Mouse (Mus musculus) neural tube, embryonic 15.5 days (tissue): Measurements from ENCODE around the gene Nfib. TPM values are rescaled to one million over a fixed set of nuclear protein-coding genes. Genes with fewer than 3 reads are reported as not detected.
A peak's percentile ranks its signal among the peaks of the same experiment; 100 is the strongest.

Experiments used
- ATAC-seq: fragments of 200-750 bp; cut with Nextera tagmentation; 2 replicates; pipeline ENCODE4 v1.8.0; 2017; ENCODE audit warnings: mild to moderate bottlenecking, moderate TSS enrichment, moderate library complexity; ENCODE audit not compliant: low FRiP score
- H3K27ac ChIP-seq: fragments of 300-500 bp; sonication (generic); replicated peaks from 2 replicates; pipeline ENCODE4 v1.5.1; 2015; ENCODE audit warnings: mild to moderate bottlenecking, inconsistent platforms
- H3K27me3 ChIP-seq: fragments of 300-500 bp; sonication (generic); replicated peaks from 2 replicates; pipeline ENCODE4 v1.6.1; 2015; ENCODE audit warnings: inconsistent platforms
- H3K36me3 ChIP-seq: fragments of 300-500 bp; sonication (generic); 2 replicates; pipeline ENCODE4 v1.6.1; 2015; ENCODE audit warnings: inconsistent platforms
- H3K4me1 ChIP-seq: fragments of 300-500 bp; sonication (generic); 2 replicates; pipeline ENCODE4 v1.6.1; 2015; ENCODE audit warnings: inconsistent platforms
- H3K4me2 ChIP-seq: fragments of 300-500 bp; sonication (generic); 2 replicates; pipeline ENCODE4 v1.6.1; 2015; ENCODE audit warnings: inconsistent platforms, mild to moderate bottlenecking, moderate library complexity
- H3K4me3 ChIP-seq: fragments of 300-500 bp; sonication (generic); replicated peaks from 2 replicates; pipeline ENCODE4 v1.5.1; 2015; ENCODE audit warnings: mild to moderate bottlenecking, inconsistent platforms
- H3K9ac ChIP-seq: fragments of 300-500 bp; sonication (generic); replicated peaks from 2 replicates; pipeline ENCODE4 v1.6.1; 2015; ENCODE audit warnings: mild to moderate bottlenecking, inconsistent platforms
- H3K9me3 ChIP-seq: fragments of 300-500 bp; sonication (generic); replicated peaks from 2 replicates; pipeline ENCODE4 v1.6.1; 2016; ENCODE audit warnings: inconsistent platforms
- WGBS: fragments of 180-500 bp; shearing (Covaris S2); methylation state at CpG from one replicate; pipeline ENCODE4 v1.1.7; 2015; ENCODE audit warnings: mixed read lengths; 5-methylcytosine and 5-hydroxymethylcytosine counted together
- polyA plus RNA-seq: library from polyadenylated mRNA; unstranded; fragments of >200 nt; fragmentation: Nextera tagmentation; extraction: Ambion mirVana; gene quantifications from 2 replicates; pipeline ENCODE4 v1.2.1, GENCODE M21; 2015

Gene Nfib
- polyA plus RNA-seq, 1 experiment from 2014 or later, result 58.4 TPM

GRCm38 (mm10) chr4:82310924-82311734 lies 394.4 kb downstream of the Nfib start:
- H3K27ac ChIP-seq, result no peak overlapping the region; the same call in 1 of the 2 replicates
- H3K9me3 ChIP-seq, result no peaks in the 10 kb centered on the region
- H3K4me1 ChIP-seq, result peaks cover 3% of the 10 kb centered on the region; the same call in 1 of the 2 replicates
- no peak overlapping the region for H3K4me3 ChIP-seq
- no peak overlapping the region for H3K4me2 ChIP-seq
- ATAC-seq, result no peak
- H3K27me3 ChIP-seq, result no peaks in the 10 kb centered on the region
- no peaks in the 10 kb centered on the region for H3K36me3 ChIP-seq
- no peak overlapping the region for H3K9ac ChIP-seq
- 64% methylated on average over 11 of the region's 11 CpGs for WGBS

- Histone ChIP-seq H3K27ac (peak overlapping the region; percentile 38; the same call in 1 of the 2 replicates), H3K9ac (no peak overlapping the region), H3K27me3 (no peaks in the 10 kb centered on the region), H3K9me3 (no peaks in the 10 kb centered on the region), H3K4me1 (peaks cover 29% of the 10 kb centered on the region), H3K4me2 (no peak overlapping the region), H3K4me3 (no peak overlapping the region), H3K36me3 (no peaks in the 10 kb centered on the region)
- no peak for ATAC-seq
- WGBS, result 71% methylated on average over 6 of the region's 6 CpGs
Observed at GRCm38 (mm10) chr4:82306045-82306444, 399.5 kb downstream of the Nfib start.

GRCm38 (mm10) chr4:82304148-82304871 lies 401.2 kb downstream of the Nfib start:
- 7% methylated on average over 17 of the region's 17 CpGs for WGBS
- peak overlapping the region; percentile 70 for H3K27ac ChIP-seq

GRCm38 (mm10) chr4:82303362-82303900 lies 402.1 kb downstream of the Nfib start:
- H3K4me3 ChIP-seq, result no peak overlapping the region
- peaks cover 25% of the 10 kb centered on the region for H3K4me1 ChIP-seq
- ATAC-seq, result peak; percentile 54; the same call in 1 of the 2 replicates
- no peaks in the 10 kb centered on the region for H3K36me3 ChIP-seq
- H3K27me3 ChIP-seq, result no peaks in the 10 kb centered on the region
- no peaks in the 10 kb centered on the region for H3K9me3 ChIP-seq
- no peak overlapping the region for H3K9ac ChIP-seq
- 19% methylated on average over 3 of the region's 3 CpGs for WGBS
- H3K27ac ChIP-seq, result peak overlapping the region; percentile 70; the same call in 1 of the 2 replicates
- 0 out of 2 replicates have a peak overlapping the region, but pooled peaks have one; percentile 26 for H3K4me2 ChIP-seq

More at GRCm38 (mm10) chr4:82304148-82304871, 401.2 kb downstream of the Nfib start:
- no peak for ATAC-seq
- no peaks in the 10 kb centered on the region for H3K9me3 ChIP-seq
- no peak overlapping the region for H3K9ac ChIP-seq
- H3K4me1 ChIP-seq, result peaks cover 25% of the 10 kb centered on the region
- peak overlapping the region; percentile 26 for H3K4me2 ChIP-seq
- H3K4me3 ChIP-seq, result no peak overlapping the region
- no peaks in the 10 kb centered on the region for H3K27me3 ChIP-seq
- H3K36me3 ChIP-seq, result no peaks in the 10 kb centered on the region

- no peaks in the 10 kb centered on the region for H3K36me3 ChIP-seq
- H3K9ac ChIP-seq, result no peak overlapping the region
- 32% methylated on average over 6 of the region's 6 CpGs for WGBS
- no peak for ATAC-seq
- peaks cover 25% of the 10 kb centered on the region for H3K4me1 ChIP-seq
- no peak overlapping the region for H3K4me2 ChIP-seq
- H3K9me3 ChIP-seq, result no peaks in the 10 kb centered on the region
- H3K27ac ChIP-seq, result peak overlapping the region; percentile 51; the same call in 1 of the 2 replicates
- H3K27me3 ChIP-seq, result no peaks in the 10 kb centered on the region
- no peak overlapping the region for H3K4me3 ChIP-seq
Observed at GRCm38 (mm10) chr4:82302901-82303300, 402.6 kb downstream of the Nfib start.

- 92% methylated on average over 1 of the region's 1 CpGs for WGBS
- no peaks in the 10 kb centered on the region for H3K27me3 ChIP-seq
- H3K4me3 ChIP-seq, result no peak overlapping the region
- ATAC-seq, result no peak
- H3K36me3 ChIP-seq, result no peaks in the 10 kb centered on the region
- H3K4me2 ChIP-seq, result no peak overlapping the region
- H3K27ac ChIP-seq, result no peak overlapping the region
- peaks cover 11% of the 10 kb centered on the region for H3K4me1 ChIP-seq
- no peak overlapping the region for H3K9ac ChIP-seq
- H3K9me3 ChIP-seq, result no peaks in the 10 kb centered on the region
Observed at GRCm38 (mm10) chr4:82298606-82299005, 406.9 kb downstream of the Nfib start.

- Histone ChIP-seq H3K36me3 (no peaks in the 10 kb centered on the region), H3K9ac (no peak overlapping the region), H3K9me3 (no peaks in the 10 kb centered on the region), H3K27me3 (no peaks in the 10 kb centered on the region), H3K4me2 (no peak overlapping the region), H3K4me3 (no peak overlapping the region), H3K27ac (no peak overlapping the region), H3K4me1 (peaks cover 6% of the 10 kb centered on the region; the same call in 1 of the 2 replicates)
- 76% methylated on average over 2 of the region's 2 CpGs for WGBS
- no peak for ATAC-seq
Observed at GRCm38 (mm10) chr4:82297562-82297961, 408.0 kb downstream of the Nfib start.

- no peak for ATAC-seq
- Histone ChIP-seq H3K4me3 (no peak overlapping the region), H3K9ac (no peak overlapping the region), H3K9me3 (no peaks in the 10 kb centered on the region), H3K36me3 (no peaks in the 10 kb centered on the region), H3K27ac (no peak overlapping the region), H3K27me3 (no peaks in the 10 kb centered on the region), H3K4me2 (no peak overlapping the region), H3K4me1 (peaks cover 11% of the 10 kb centered on the region; the same call in 1 of the 2 replicates)
- 63% methylated on average over 1 of the region's 1 CpGs for WGBS
Observed at GRCm38 (mm10) chr4:82294066-82294465, 411.5 kb downstream of the Nfib start.

- no peaks in the 10 kb centered on the region for H3K36me3 ChIP-seq
- H3K27ac ChIP-seq, result no peak overlapping the region
- ATAC-seq, result no peak
- H3K4me3 ChIP-seq, result no peak overlapping the region
- H3K9ac ChIP-seq, result no peak overlapping the region
- WGBS, result 46% methylated on average over 4 of the region's 4 CpGs
- peaks cover 11% of the 10 kb centered on the region; the same call in 1 of the 2 replicates for H3K4me1 ChIP-seq
- no peak overlapping the region for H3K4me2 ChIP-seq
- no peaks in the 10 kb centered on the region for H3K27me3 ChIP-seq
- no peaks in the 10 kb centered on the region for H3K9me3 ChIP-seq
Observed at GRCm38 (mm10) chr4:82291174-82291847, 414.2 kb downstream of the Nfib start.

- Histone ChIP-seq H3K4me1 (peaks cover 11% of the 10 kb centered on the region; the same call in 1 of the 2 replicates), H3K36me3 (no peaks in the 10 kb centered on the region), H3K9me3 (no peaks in the 10 kb centered on the region), H3K27me3 (no peaks in the 10 kb centered on the region), H3K27ac (no peak overlapping the region), H3K9ac (no peak overlapping the region), H3K4me3 (no peak overlapping the region), H3K4me2 (no peak overlapping the region)
- no peak for ATAC-seq
- WGBS, result 50% methylated on average over 9 of the region's 9 CpGs
Observed at GRCm38 (mm10) chr4:82290623-82291022, 414.9 kb downstream of the Nfib start.

GRCm38 (mm10) chr4:82289596-82289995 lies 416.0 kb downstream of the Nfib start:
- 77% methylated on average over 7 of the region's 7 CpGs for WGBS

More at GRCm38 (mm10) chr4:82289596-82289995, 416.0 kb downstream of the Nfib start:
- peak overlapping the region; percentile 28; the same call in 1 of the 2 replicates for H3K27ac ChIP-seq
- no peak overlapping the region for H3K4me3 ChIP-seq
- ATAC-seq, result no peak
- no peaks in the 10 kb centered on the region for H3K27me3 ChIP-seq
- H3K4me2 ChIP-seq, result no peak overlapping the region
- peaks cover 11% of the 10 kb centered on the region; the same call in 1 of the 2 replicates for H3K4me1 ChIP-seq
- H3K9ac ChIP-seq, result no peak overlapping the region
- no peaks in the 10 kb centered on the region for H3K36me3 ChIP-seq
- no peaks in the 10 kb centered on the region for H3K9me3 ChIP-seq
